Mouse (Mus musculus) lung, postnatal 36 days (tissue): ENCODE data around the gene Trib2.

Experiments
- DNase-seq: peaks from one replicate; pipeline ENCODE4 v3.0.0; 2022; ENCODE audit warnings: mixed read lengths

Gene Trib2

DNA sequence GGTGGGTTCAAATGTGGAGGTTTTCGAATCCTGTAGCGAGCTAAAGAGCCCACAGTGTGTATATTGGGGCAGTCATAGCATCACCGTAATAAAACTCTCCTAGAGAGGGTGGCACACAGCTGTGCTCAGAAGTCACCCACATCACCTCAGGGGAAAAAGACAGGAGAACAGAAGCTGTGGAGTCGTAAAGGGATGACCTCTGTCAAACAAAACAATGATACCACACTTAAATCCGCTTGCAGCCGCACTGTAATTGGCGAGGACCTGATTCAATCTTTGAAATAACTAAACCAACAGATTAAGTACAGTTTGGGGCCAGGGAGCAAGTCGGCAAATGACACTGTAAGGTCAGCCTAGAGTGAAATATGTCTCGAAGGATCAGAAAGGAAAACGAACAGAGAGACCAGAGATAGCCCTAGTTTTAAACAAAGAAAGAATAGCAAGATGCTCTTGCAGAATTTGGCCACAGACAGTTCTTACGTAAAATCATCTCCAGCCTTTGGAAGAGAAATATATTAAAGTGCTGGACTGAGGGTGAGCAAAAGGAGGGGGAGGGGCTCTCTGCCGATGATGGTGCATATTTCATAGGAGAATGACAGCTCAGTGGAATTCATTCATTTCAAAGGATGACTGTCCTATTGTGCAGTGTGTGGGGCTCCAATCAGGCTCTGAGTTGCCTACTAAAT, 3.4 kb downstream of the Trib2 start:
- no peak for DNase-seq

DNA sequence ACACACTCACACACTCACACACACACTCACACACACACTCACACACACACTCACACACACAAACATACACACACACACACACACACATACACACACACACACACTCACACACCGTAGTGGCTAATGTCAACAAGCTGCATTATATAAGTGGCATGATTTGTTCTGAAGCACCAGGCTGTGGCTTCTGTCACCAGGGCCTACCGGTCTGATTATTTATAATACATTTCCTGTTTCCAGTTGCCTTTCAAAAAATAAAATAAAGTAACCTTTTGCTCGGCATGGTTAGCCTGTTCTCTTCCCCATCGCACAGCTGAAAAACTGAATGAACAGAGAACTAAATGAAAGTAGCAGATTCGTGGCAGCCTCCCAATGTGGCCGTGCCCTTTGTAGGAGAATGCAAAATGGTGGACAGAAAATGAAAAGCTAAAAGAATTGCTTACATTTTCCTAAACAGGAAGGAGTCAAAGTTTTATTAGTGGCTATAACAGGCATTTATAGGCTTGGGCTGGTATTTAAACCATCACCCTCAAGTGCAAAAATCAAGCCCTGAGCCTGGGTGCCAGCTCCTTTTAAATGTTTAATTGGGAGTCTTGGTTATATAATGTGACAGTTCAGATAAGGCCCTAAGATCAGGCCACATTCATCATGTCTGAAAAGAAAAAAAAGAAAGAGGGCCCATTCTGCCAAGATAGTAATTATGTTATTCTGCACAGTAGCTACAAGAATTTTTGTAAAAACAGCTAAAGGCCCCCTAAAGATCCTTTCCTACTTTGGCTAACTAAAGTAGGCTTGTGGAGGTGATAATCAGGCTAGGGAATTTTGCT, 4.4 kb downstream of the Trib2 start:
- peak; percentile 55 for DNase-seq

DNA sequence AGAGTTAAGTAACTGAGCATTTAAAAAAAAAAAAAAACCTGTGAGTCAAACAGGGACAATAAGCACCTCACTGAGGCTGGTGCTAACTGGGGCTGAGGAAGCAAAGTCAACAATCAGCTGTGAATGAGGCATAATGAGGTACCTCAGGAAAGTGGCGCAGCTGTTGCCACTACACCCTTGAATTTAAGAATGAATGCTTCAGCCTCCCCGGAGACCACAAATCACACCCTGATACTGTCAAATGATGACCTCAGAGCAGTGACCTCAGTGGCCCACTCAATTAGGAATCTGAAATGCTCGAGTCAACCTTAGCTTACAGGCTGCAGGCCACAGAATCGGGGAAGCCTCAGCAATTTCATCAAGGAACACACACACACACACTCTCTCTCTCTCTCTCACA, 5.0 kb downstream of the Trib2 start:
- peak; percentile 42 for DNase-seq

DNA sequence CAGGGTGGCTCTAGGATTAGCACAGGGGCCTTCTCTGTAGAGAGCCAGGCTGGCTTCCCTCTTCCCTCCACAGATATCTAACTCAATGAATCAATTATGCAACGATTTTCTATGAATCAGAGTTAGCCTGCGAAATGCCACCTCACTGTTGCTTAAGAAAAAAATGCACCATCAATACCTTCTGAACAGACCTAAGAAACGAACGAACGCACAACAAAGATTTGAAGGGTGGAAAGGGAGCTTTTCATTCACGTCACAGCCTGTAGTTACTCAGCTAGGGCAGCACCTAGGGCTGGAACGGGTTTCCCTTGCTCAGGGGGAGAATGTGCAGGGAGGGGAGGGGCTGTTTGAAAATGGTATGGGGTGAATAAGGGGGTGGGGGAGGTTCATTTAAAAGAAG, 5.8 kb downstream of the Trib2 start:
- DNase-seq: no peak

DNA sequence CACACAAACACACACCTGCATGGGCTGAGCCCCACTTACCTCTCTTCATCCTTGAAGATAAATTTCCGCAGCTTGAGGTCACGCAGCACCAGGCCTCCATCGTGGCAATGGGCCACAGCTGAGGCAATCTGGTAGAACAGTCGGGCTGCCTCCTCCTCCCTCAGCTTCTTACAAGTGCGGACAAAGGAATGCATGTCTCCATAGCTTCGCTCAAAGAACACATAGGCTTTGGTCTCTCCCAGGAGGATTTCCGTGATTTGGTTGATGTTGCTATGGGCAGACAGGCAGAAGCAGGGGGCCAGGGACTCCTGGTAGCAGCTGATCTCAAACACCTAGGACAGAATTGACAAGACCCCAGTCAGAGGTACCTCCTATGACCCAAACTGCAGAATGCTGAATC, 7.1 kb downstream of the Trib2 start:
- DNase-seq: no peak

DNA sequence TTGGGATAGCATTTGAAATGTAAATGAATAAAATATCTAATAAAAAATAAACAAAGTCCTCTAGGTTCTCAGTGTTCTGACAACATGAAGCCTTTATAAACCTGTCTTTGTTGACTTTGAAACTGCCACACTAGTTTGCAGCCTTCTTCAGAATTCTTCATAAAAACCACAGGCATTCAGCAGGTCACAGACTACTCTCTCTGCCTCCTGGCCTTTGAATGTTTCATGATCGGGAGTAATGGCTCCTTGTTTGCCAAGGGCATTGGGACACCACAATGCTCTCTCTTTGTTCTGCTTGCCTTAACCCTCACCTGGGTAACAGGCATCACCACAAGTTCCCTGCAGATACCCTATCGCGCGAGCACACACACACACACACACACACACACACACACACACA, 7.5 kb downstream of the Trib2 start:
- DNase-seq: no peak

DNA sequence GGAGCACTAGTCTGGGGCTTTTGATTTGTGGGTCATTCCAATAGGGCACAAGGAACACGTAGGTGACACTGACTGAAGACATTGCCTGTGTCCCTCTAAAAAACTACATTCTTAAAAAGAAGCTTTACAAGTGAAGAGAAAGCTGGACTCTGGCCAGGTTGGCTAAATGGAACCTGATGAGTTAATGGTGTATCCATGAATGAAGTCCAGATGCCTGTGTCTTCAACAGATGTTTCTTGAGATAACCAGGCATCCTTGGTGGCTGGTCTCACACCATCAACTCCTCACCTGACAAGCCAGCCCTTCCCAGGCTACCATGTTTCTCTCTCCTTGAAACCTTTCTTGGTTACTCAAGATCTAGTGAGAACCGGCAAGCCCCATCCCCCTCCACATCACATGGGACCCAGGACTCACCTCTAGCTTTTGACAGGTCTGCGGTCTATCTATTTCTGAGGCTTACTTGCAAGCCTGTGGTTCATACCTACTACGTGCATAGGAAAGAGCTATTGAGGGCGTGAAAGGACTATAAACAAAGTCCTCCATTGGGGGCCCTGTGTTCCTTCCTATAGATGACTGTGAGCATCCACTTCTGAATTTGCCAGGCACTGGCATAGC, 8.4 kb downstream of the Trib2 start:
- no peak for DNase-seq

DNA sequence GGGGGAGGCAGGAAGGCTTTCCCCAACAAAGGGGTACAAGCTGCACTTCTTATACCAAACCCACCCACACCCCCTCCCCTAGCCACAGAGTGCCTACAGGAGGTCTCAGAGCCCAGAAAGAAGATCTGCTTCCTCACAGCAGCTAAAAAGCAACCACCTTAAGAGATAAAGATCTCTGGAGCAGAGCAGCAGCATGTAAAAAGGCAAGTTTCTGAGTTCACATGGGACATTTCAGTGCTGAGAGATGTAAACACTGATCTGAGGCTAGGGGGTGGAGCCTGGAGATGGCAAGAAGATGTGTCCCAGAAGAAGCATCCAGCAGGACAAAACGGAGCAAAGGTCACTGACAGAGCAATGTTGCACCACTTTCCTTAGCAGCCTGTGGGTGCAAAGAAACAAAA, 11.8 kb downstream of the Trib2 start:
- DNase-seq: peak; percentile 68

DNA sequence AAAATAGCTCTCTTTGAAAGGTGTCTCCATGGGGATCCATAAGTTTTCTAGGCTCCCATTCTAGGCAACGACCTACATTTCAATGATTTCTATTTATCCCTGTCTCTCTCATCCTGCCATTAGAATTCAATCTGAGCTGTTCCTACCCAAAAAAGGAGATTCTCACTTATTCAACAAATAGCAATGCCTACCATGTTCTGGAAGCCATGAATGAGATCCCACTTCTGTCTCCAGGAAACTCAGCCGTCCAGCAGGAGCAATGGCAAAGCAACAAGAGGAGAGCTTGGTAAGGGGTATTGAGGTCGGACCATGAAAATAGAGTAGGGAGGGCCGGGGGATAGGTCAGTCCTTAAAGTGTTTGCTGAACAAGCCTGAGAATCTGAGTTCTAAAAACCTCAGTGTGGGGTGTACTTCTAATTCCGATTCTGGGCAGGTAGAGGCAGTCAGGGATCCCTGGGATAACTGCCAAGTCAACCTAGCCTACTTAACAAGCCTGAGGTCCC, 12.7 kb downstream of the Trib2 start:
- no peak for DNase-seq

DNA sequence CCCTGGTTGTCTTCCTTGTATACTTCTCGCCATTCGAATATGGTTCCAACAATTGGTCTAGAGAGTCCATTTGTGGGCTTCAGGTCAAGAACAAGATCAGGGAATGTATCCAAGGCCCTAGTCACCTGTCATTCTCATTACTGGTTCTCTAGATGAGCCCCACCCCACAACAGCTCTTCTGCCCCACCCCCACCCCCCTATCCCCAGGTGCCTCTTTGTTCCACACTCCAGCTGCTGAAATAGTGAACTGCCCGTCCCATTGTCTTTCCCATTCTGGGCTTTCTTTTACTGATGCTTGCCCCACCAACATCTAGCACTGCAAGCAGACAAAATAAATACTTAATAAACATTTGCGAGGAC, 15.2 kb downstream of the Trib2 start:
- DNase-seq: no peak

DNA sequence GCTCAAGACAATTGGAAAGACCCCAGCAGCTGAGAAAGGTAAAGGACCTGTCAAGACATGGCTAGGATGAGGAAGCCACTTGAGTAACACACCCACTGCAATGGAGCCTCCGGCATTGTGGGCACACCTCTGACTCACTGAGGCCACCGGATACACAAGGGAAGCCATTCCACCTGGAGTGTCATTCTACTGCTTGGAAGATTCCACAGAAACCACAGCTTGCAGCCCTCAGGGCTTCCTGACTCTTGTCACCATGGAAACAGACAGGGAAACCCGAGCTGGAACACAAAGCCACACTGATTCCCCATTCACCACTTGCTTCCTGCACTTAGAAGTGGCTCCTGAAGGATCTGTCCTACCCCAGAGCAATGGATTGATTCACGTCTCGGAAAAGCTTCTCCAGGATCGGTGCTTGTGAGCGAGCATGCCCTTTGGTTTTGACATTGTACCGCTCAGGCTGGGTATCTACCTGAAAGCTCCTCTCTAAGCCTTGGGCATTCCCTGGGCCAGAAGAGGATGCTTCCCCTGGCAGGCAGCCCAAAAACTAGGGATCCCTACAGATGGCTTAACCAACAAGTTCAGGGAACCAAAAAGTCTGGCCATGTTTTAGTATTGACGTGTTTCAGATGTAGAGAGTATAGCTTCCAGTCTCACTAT, 15.7 kb downstream of the Trib2 start:
- no peak for DNase-seq

DNA sequence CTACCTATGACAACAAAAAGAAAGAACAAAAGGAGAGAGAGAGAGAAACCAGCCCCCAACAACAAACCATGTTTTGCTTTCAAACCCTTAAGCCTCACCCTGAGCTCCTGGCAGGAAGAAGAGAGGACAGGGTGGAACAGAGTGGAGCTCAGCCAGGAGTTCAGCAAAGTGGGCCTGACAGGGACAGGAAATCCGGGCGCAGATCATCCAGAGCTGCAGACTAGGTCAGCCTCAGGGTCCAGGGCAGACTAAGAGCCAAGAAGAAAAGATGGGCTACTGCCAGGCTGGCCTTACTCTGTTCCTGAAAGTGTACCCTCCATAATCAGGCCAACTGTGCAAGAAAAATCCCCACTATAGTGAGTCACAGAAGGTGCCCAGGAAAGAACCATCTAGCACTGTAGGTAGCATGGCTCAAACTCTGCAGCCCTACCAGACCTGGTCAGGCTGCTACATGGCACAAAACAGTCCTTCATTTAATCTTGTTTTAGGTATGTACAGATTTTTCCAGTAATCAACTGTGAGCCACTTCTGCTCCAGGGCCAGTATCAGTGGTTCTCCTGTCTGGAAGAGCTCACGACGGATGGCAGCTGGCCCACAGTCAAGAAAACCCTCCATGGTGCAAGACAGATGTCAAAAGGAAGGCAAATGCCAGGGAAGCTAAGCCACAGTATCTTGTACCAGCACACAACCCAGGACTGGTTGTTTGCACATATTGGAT, 16.4 kb downstream of the Trib2 start:
- DNase-seq: peak; percentile 81

DNA sequence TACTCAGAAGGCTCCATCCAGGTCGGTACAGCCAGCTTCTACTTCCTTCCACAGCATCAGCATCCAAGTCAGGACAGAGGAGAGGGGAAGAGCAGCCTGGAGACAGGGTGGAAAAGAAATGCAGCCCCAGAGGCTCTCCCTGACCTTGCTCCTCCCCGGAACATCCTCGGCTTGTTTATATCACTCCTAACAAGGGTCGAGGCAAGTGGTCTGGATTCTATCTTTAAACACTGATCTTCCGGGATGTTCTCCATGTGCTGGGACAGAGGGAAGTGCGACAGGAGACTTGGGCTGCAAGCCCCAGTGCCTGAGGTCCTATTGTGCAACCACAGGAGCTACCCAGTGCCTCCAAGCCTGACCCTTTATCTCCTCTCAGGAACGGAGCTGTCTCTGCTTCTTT, 18.7 kb downstream of the Trib2 start:
- peak; percentile 80 for DNase-seq

DNA sequence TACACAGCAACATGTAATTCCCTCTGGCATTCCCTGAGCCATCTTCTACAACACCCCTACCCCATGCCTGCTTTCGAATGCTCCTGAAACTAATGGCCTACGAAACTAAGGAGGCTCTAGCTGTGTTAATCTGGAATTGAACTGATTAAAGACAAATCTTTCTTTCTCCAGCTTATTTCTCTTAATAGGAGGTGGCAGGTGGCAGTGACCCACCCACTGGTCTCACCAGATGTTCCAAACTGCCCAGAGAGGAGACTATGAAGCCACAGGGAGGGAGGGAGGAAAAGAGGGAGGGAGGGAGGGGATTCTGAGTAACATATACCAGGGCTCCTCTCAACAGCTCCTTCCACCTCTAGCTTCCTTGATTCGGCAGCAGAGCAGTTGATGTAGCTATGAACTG, 20.8 kb downstream of the Trib2 start:
- no peak for DNase-seq

DNA sequence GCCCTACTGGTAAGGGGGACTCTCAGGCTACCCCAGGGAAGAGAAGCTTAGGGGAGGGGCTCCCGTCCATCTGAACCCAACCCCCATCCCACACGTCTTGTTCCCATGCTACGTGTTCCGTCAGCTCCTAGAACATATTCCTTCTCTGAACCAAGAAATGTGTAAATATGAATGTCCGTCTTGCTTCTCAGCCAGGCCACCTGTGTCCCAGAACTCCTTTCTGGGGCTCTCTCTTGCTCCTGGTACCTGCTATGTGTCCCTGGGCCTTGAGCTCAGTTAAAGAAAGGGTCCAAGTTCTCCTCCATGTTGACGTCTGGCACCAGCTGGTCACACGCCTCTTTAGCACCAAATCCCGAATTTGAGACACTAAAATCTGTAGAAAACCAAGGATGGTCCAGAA, 23.4 kb downstream of the Trib2 start:
- DNase-seq: no peak

DNA sequence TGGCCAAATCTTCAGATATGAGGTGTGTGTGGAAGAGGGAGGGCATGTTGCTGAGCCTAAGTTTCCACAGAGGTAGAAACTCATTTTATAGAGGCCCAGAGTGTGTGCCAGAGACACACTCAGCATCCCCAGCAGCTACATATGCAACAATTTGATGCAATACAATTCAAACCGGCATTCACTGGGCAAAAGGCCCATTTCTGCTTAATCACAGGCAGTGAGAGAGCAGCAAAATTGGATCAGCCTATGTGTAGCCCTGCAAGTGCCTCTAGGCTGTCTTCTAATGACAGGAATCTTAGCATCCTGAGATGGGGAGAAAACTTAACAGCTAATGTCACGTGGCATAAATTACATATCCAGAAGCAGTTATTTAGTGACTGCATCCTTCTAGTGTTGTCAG, 26.5 kb downstream of the Trib2 start:
- no peak for DNase-seq

DNA sequence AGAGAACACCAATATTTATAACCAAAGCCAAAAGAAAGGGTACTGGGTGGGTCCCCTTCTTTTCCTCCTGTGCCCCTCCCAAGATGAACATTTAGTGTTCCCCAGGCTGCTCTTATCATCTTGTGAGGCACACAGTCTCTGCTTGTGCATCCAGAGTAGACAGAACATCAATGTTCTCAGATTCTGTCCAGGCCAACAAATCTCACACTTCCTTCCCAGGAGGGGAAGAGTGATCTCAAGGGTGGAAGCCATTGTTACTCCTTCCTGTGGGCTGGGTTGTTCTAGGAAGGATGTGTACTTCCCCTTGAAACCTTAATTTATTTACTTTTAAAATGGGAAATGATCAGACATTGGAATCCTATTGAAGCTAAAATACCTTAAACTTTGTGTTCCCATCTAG, 39.7 kb downstream of the Trib2 start:
- peak; percentile 69 for DNase-seq

DNA sequence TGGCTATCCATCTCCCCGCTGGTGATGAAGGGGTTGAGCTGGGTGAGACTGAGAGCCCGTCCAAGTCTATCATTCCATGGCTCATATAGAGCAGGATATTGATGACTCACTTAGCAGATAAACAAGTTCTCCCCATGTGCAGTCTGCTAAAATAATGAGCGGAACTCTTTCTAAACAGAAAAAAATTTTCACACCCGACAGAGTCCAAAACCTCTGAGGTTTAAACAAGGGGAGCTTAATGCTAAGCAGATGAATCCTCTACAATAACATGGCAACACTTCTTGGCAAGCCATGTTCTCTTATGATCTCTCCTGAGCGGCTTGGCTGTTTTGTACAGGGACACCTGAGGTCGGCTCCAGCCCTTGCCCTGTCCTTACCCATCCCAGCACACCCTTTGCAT, 45.0 kb downstream of the Trib2 start:
- DNase-seq: no peak

DNA sequence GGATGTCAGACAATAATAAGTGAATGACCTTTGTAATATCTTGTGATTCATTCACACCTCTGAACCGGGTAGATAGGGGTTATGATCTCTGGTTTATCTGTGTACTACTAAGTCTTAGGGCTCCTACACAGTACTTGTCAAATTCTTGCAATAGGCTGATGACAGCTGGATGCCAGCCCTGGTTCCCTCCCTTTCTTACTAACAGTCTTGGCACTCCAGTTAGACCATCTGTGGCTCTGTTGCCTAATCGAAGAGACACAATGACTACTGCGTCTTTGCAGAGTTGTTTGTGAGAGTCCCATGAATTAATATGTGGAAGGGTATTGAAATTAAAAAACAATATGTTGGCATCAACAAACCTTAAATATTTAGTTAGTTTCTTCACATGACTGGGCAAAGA, 48.2 kb downstream of the Trib2 start:
- DNase-seq: peak; percentile 62

DNA sequence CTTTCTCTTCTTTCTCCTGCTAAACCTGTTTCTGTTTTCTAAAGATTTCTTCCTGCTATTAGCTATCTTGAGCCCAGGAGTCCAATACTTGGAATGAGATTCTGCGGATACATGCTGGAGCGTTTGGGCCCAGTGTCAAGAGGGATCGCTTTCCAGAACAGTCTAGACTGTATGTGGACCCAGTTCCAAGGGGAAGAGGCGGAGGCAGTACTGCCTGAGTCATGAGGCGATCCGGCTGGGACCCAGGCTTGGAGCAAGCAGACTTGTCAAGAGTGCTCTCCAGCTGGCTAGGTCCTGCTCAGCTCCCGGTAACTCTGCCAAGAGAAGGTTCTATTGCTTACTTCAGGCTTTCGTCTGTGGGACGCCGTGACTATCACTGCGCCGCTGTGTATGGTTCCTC, 50.7 kb downstream of the Trib2 start:
- peak; percentile 75 for DNase-seq

DNA sequence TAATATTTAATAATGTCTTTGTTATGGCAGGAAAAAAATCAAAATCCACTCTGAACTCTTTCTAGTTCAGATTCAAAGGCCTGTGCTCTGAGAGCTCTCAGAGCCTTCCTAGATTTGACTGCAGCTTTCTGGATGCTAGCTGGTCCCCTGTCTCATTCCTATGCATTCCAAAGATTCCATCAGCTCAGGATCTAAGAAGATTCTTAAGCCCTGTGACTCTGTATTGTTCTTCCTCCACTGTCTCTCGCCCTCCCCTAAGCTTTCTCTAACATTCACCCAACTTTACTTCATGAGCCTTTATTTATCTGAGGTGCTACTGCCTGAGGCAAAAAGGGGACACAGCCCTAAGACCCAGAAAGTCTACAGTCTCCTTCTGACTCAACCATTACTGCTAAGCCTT, 51.5 kb downstream of the Trib2 start:
- DNase-seq: no peak

DNA sequence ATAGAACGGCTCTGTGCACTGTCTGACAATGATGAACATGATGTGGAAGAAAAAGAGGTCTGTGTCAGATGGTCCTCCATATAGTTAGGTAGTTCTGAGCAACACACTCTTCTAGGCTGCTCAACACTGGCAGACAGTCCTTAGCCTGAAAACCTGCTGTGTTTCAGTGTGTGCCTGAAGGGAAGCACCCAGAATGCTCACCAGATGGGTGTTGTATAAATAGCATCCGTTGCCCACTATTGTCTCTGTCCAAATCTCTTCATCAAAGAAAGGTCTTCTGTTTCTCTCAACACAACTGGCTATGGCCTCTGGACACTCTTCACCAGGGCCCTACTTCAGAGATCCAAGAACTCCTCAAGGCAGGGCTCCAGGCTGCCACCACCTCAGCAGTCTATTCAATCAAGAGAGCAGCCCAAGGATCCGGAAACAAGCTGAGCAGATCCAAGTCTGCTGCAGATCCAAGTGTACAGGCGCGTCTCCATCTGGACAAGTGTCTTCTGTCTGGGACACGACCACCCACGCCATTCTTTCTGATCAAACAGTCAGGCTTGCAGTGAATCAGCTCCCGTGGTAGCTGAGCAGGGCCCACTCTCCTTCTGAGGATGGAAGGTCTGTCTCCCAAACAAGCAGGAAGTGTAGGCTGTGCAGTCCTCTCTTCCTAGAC, 55.1 kb downstream of the Trib2 start:
- DNase-seq: peak; percentile 34
